Mouse (Mus musculus) lung, postnatal 0 days (tissue): ENCODE measurements around the gene Map4k2.

Experiments
- CTCF ChIP-seq: IDR thresholded peaks from 2 replicates; pipeline ENCODE4 v1.5.1; 2016; ENCODE audit warnings: antibody characterized with exemption, mild to moderate bottlenecking
- EP300 ChIP-seq: IDR thresholded peaks from 2 replicates; pipeline ENCODE4 v1.6.1; 2016; ENCODE audit warnings: antibody characterized with exemption, mild to moderate bottlenecking, control low read depth

DNA sequence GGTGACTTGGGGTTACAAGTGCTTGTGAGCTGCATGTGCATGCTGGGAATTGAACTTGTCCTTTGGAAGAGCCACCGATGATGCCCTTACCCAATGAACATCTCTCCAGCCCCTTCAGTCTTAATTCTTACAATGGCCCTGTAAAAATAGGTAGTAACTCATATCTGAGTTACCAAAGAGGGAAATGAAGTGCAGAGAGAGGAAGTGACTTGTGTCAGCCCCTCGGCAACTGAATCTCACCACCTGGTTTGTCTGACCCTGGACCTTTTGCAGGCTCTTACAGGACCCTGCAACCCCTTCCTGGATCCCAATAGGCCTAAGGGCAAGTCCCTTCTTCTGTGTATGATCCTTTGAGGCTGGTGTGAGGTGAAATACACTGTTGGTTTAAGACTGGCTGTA is 11.2 kb downstream of the Map4k2 start:
- TF ChIP-seq CTCF = no peak
- TF ChIP-seq EP300 = no peak
